Mouse (Mus musculus) bone marrow macrophage, adult 2 months (primary cell): ENCODE results near the gene Neurod2.

Experiments
- CTCF ChIP-seq: IDR thresholded peaks from 2 replicates; pipeline ENCODE4 v1.5.1; 2012; ENCODE audit warnings: low read depth, mild to moderate bottlenecking, low read length, moderate library complexity
- POLR2A ChIP-seq: IDR thresholded peaks from 2 replicates; pipeline ENCODE4 v1.6.1; 2012; ENCODE audit warnings: mild to moderate bottlenecking, low read depth, low read length, borderline replicate concordance

DNA sequence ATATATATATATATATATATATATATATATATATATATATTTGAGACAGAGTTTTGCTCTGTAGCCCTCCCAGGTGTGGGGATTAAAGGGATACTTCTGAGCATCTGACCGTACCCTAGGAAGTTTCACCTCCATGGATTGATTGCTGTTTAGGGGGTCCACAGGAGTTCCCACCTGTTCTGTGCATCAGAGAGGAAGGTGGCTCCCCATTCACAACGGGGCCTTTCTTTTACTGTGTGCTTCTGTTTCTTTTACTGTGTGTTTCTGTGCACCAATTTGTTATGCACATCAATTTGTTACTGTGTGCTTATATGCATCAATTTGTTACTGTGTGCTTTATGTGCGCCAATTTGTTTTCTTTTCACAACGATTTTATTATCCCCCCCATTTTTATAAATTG is 11.7 kb upstream of the Neurod2 start:
- TF ChIP-seq CTCF = no peak
- TF ChIP-seq POLR2A = no peak
